ENCODE assay signal across 30 mouse cellular contexts in the genomic region with DNA sequence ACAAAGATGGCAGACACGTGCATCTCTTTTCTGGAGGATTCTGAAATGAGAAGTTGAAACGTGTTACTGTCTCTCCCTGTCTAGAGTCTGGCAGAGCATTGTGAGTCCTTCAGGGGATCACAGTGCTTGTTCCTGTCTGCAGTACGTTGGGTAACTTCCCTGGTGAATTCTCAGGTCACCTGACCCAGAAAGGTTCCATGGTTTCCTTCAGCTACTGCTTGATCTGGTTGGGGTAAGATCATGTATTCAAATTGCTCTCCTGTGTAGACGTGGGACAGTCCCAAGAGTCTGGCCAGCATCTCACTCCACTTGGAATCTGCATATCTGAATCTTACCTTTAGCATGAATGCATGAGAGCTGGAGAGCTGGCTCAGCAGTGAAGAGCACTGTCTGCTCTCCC.
"Had no signal": no experiment of that assay in that cellular context is flagged by ENCODE, and none has a peak within 500 bp of the region (broad histone marks: within the 10 kb centered on the region; RNA-seq: fewer than 3 reads in every experiment).

No protein-coding gene starts in this region.

- H3K9me3 ChIP-seq: limb, embryonic 10.5 days; limb, embryonic 12.5 days; limb, embryonic 13.5 days; limb, embryonic 15.5 days; liver, embryonic 12.5 days; liver, embryonic 13.5 days; liver, embryonic 15.5 days; lung, embryonic 15.5 days; midbrain, embryonic 10.5 days; midbrain, embryonic 12.5 days; midbrain, embryonic 13.5 days; midbrain, embryonic 15.5 days; neural tube, embryonic 12.5 days had no signal

- H3K36me3 ChIP-seq: limb, embryonic 10.5 days; limb, embryonic 12.5 days; limb, embryonic 13.5 days; limb, embryonic 15.5 days; liver, embryonic 12.5 days; liver, embryonic 13.5 days; liver, embryonic 15.5 days; lung, embryonic 15.5 days; midbrain, embryonic 10.5 days; midbrain, embryonic 12.5 days; midbrain, embryonic 13.5 days; midbrain, embryonic 15.5 days; neural tube, embryonic 12.5 days had no signal

- H3K4me2 ChIP-seq: limb, embryonic 12.5 days; limb, embryonic 13.5 days; limb, embryonic 15.5 days; liver, embryonic 11.5 days; liver, embryonic 12.5 days; liver, embryonic 13.5 days; liver, embryonic 15.5 days; lung, embryonic 14.5 days; lung, embryonic 15.5 days; midbrain, embryonic 11.5 days; midbrain, embryonic 12.5 days; midbrain, embryonic 13.5 days; midbrain, embryonic 15.5 days; neural tube, embryonic 12.5 days had no signal

- H3K27ac ChIP-seq: limb, embryonic 10.5 days; limb, embryonic 12.5 days; limb, embryonic 13.5 days; limb, embryonic 15.5 days; liver, embryonic 12.5 days; liver, embryonic 13.5 days; liver, embryonic 14.5 days; liver, embryonic 15.5 days; lung, embryonic 15.5 days; macrophage; midbrain, embryonic 10.5 days; midbrain, embryonic 12.5 days; midbrain, embryonic 13.5 days; midbrain, embryonic 15.5 days; neural tube, embryonic 12.5 days had no signal

- H3K4me3 ChIP-seq: limb, embryonic 10.5 days; limb, embryonic 12.5 days; limb, embryonic 13.5 days; limb, embryonic 15.5 days; liver, embryonic 12.5 days; liver, embryonic 13.5 days; liver, embryonic 15.5 days; lung, embryonic 15.5 days; megakaryocyte, embryonic 14.5 days; midbrain, embryonic 10.5 days; midbrain, embryonic 12.5 days; midbrain, embryonic 13.5 days; midbrain, embryonic 15.5 days; myocyte; neural tube, embryonic 12.5 days had no signal

- DNase-seq: left cerebral cortex, postnatal 4 days; liver; liver, embryonic 13.5 days; liver, postnatal 0 days; lung, adult 18-20 months; lung, adult 2 months; lung, embryonic 14.5 days; lung, postnatal 10 days; lung, postnatal 14 days; lung, postnatal 36 days; lung, postnatal 4 days; midbrain, embryonic 14.5 days had no signal

- H3K9ac ChIP-seq: limb, embryonic 12.5 days; limb, embryonic 13.5 days; limb, embryonic 15.5 days; liver, embryonic 12.5 days; liver, embryonic 13.5 days; liver, embryonic 14.5 days; liver, embryonic 15.5 days; liver, postnatal 0 days; lung, embryonic 14.5 days; lung, embryonic 15.5 days; midbrain, embryonic 12.5 days; midbrain, embryonic 13.5 days; midbrain, embryonic 15.5 days; neural tube, embryonic 12.5 days had no signal

- H3K4me1 ChIP-seq: limb, embryonic 12.5 days; limb, embryonic 13.5 days; limb, embryonic 15.5 days; liver, embryonic 12.5 days; liver, embryonic 13.5 days; liver, embryonic 15.5 days; lung, embryonic 15.5 days; megakaryocyte, embryonic 14.5 days; midbrain, embryonic 12.5 days; midbrain, embryonic 13.5 days; midbrain, embryonic 15.5 days; neural tube, embryonic 12.5 days had no signal

- H3K27me3 ChIP-seq: limb, embryonic 12.5 days; limb, embryonic 13.5 days; limb, embryonic 15.5 days; liver, embryonic 12.5 days; liver, embryonic 13.5 days; liver, embryonic 15.5 days; lung, embryonic 15.5 days; megakaryocyte, embryonic 14.5 days; midbrain, embryonic 12.5 days; midbrain, embryonic 13.5 days; midbrain, embryonic 15.5 days; neural tube, embryonic 12.5 days had no signal
